Mouse (Mus musculus): ENCODE measurements around the gene Mprip. TPM values are rescaled to one million over a fixed set of nuclear protein-coding genes. Genes with fewer than 3 reads are reported as not detected.

Mprip gene
- total RNA-seq, 2 experiments from 2014 or later = 297 to 299 TPM

DNA sequence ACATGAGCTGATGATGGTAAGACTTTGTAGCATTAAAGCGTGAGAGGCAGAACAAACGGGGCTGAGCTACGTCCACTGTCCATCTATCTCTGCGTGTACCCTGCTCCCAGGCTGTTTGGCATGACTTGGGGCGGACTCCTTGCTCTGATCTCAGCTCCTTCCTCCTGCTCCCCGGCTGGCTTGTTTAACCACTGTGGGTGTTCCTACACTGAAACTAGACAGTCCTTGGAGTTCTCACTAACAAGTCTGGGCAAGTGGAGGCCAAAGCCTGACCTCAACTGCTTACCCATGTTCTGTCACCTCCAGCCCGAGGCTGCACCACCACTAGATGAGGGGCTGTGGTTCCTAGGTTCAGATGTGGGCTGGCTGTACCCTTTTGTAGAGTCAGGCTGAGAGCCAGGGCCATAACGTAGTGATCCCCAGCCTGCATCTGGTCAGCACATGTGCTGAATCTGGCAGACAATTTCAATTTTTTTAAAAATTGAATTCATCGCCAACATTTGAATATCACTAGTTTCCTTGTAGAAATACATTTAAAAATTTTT is 25.8 kb upstream of the Mprip start:
- intact Hi-C loops (cut with DNase I) = loop anchor here (2.0 kb wide), 1 partner anchor 21 kb away; no protein-coding TSS in a partner anchor
- Histone ChIP-seq H3K27ac (no peak overlapping the region), H3K4me3 (no peak overlapping the region)
- DNase-seq (ENCODE audit: extremely low spot score in 1 of 2, low spot score in 2 of 2) = no peak
- TF ChIP-seq CTCF (IDR thresholded peaks at IDR 0.05) = no peak

DNA sequence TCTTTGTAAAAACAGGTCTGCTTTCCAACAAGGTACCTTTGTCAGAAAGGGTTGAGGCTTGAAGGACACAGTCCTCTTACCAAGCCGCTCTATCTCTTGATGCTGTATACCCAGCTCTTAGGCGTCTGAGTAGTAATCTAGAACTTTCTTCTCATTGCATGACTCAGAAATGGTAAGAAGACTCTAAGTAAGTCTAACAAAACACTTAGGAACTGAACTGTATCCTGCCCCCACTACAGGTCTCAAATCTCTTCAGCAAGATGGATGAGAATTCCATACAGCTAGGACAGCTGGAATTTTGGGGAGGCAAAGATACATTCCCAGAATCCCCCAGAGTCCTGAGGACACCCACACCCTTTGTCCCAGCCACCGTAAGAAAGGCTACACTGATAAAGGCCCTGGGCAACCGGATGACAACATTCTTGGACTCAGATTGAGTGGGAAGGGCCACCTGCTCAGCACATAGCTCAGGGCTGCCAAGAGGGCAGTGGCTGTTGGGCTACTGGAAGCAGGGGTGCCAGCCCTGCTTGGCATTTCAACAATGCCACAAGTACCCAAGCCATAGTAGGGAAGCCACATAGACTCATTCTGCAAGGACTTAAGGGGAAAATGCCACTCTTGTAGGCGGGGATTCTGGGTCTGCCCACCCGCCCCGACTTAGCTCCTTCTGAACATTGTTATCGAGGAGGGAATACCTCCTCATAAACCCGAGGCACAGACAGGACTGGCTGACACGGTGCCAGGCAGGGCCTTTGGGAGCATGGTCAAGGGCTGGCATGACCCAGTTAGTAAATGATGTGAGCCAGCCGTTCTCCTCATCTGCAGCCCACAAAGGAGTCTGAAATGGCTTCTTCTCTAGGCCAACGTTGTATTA is 25.0 kb upstream of the Mprip start:
- intact Hi-C loops (cut with DNase I) = loop anchor here (2.0 kb wide), 1 partner anchor 21 kb away; no protein-coding TSS in a partner anchor
- Histone ChIP-seq H3K27ac (no peak overlapping the region), H3K4me3 (no peak overlapping the region)
- DNase-seq (ENCODE audit: extremely low spot score in 1 of 2, low spot score in 2 of 2) = no peak
- TF ChIP-seq CTCF (IDR thresholded peaks at IDR 0.05) = no peak

DNA sequence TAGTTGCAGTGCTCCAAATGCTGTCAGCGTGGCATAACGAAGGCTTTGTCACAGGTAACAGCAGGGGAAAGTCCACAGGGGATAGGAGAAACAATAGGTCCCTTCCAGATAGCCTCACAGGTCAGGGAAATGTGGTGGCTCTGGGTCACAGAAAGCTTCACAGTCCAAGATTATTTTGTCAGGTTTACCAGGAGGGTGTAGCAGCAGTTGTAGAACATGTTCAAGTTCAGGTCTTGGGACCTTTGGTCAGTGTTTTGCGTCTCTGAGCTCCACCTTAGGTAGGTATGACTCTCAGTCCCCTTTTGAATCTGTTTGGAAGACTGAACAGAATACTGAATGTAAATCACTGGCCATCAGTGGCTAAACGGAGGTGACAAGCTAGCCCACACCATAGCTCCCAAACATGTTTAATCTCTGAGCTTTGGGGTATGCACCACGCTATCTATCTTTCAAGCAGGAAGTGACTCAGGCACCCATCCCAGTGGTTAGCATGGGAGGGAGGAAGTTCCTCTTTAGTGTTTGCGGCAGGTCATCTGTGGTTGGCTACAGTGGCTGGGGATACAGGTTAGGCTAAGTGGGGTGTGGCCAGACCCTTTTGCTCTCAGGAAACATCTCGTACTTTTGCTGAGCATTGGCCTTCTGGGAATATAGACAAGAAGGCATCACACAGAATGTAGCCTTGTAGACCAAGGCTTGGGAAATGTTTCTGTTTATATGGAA is 24.2 kb upstream of the Mprip start:
- intact Hi-C loops (cut with DNase I) = no loop called here
- no peak overlapping the region for H3K27ac ChIP-seq
- TF ChIP-seq CTCF (IDR thresholded peaks at IDR 0.05) = no peak

DNA sequence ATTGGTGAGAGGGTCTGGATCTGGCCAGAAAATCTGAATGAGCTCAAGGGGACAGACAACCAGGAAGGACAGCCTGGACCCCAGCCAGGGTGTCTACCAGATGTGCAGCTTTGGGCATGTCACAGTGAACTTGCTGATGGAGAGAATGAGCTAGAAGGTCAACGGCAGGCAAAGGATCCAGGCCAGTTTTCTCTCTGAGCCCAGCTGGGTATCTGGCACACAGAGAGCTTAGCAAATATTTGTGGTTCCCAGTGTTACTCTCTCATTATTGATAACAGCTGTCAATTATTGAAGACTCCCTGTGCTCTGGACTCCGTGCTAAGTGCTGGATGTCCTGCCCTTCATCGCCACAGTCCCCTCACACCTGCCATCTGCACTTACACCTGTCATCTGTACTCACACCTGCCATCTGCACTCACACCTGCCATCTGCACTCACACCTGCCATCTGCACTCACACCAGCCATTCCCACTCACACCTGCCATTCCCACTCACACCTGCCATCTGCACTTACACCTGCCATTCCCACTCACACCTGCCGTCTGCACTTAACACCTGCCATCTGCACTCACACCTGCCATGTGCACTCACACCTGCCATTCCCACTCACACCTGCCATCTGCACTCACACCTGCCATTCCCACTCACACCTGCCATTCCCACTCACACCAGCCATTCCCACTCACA is 21.0 kb upstream of the Mprip start:
- no peak overlapping the region for H3K4me3 ChIP-seq
- no peak for DNase-seq (ENCODE audit: extremely low spot score in 1 of 2, low spot score in 2 of 2)
- intact Hi-C loops (cut with DNase I) = no loop called here
- no peak for TF ChIP-seq CTCF (IDR thresholded peaks at IDR 0.05)
- no peak overlapping the region for H3K27ac ChIP-seq

More for the DNA sequence above, 24.2 kb upstream of the Mprip start:
- H3K4me3 ChIP-seq = no peak overlapping the region
- no peak for DNase-seq (ENCODE audit: extremely low spot score in 1 of 2, low spot score in 2 of 2)

DNA sequence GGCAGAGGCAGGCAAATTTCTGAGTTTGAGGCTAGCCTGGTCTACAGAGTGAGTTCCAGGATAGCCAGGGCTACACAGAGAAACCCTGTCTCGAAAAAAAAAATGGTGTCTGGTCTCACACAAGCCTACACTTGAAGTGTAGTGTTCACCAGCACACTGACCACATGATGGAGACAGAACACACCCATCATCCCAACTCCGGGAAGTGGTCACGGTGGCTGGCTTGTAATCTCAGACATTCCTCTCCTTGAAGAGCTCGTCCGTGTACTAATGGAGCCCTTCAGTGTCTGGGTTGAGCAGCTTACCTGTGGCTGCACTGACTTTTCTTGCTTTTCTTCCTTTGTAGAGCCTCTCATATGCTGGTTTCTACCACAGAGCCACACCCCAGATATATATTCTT is 19.9 kb upstream of the Mprip start:
- intact Hi-C loops (cut with DNase I) = no loop called here
- TF ChIP-seq CTCF (IDR thresholded peaks at IDR 0.05) = peak; percentile 17

DNA sequence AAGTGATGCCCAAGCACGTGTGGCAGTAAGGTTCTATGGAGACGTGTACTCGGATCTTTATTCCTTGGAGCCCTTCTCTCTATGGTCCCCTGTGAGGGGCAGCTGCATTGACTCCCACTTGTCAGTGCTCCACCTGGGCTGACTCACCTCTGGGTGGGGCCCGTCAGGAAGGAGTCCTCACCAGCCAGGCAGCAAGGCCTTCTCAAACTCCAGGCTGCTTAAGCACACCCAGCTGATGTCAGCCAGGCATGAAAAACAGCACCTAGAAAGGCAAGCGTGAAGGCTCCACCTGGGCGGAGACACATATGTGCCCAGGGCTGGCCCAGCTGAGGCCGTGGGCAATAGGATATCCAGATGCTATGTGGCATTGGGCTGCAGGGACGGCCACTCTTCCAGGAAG is 18.7 kb upstream of the Mprip start:
- intact Hi-C loops (cut with DNase I) = no loop called here
- no peak for DNase-seq (ENCODE audit: extremely low spot score in 1 of 2, low spot score in 2 of 2)

More for the DNA sequence above, 19.9 kb upstream of the Mprip start:
- Histone ChIP-seq H3K27ac (no peak overlapping the region), H3K4me3 (no peak overlapping the region)
- no peak for DNase-seq (ENCODE audit: extremely low spot score in 1 of 2, low spot score in 2 of 2)

DNA sequence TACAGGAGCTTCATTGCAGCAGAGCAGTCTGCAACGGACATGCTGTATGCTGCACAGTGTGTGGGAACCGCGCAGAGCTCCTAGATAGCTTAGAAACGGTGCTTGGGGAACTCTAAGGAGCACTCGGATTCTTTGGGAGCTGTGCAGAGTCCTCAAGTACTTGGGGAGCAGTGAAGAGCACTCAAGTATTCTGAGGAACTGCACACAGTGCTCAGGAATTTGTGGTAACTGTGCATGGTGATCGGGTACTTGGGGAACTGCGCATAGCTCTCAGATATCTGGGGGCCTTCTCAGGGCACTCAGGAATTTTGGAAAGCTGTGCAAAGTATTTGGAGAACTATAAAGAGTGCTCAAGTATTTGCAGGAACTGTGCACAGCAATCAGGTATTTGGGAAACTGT is 16.1 kb upstream of the Mprip start:
- TF ChIP-seq CTCF (IDR thresholded peaks at IDR 0.05) = no peak

More for the DNA sequence above, 18.7 kb upstream of the Mprip start:
- TF ChIP-seq CTCF (IDR thresholded peaks at IDR 0.05) = no peak
- Histone ChIP-seq H3K4me3 (no peak overlapping the region), H3K27ac (no peak overlapping the region)

DNA sequence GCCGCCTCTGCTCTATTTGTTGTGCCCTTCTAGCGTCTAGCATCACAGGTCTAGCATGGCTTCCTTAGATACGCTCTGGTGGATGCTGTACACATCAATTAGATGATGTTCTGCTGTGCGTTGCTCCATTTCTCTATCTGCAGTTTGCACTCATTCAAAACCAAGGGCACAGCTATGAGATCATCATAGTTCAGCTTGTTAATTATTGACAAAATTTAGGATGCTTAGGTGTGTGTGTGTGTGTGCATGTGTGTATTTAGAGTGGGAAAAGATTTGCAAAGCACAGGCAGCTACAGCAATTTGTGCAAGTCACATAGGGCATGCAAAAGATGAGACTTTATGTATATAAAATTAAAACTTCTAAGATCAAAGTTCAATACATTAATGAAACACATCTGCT is 12.0 kb upstream of the Mprip start:
- intact Hi-C loops (cut with DNase I) = no loop called here

More for the DNA sequence above, 16.1 kb upstream of the Mprip start:
- no peak for DNase-seq (ENCODE audit: extremely low spot score in 1 of 2, low spot score in 2 of 2)
- intact Hi-C loops (cut with DNase I) = no loop called here
- Histone ChIP-seq H3K4me3 (no peak overlapping the region), H3K27ac (no peak overlapping the region)

DNA sequence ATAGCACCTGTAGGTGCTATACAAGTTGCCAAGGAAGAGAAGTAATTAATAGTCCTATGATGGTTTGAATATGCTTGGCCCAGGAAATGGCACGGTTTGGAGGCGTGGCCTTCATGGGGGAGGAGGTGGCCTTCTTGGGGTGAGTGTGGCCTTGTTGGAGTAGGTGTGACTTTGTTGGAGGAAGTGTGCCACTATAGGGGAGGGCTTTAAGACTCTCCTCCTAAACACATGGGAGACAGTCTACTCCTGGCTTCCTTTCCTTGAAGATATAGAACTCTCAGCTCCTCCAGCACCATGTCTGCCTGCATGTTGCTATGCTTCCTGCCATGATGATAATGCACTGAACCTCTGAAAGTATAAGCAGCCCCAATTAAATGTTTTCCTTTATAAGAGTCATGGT is 8.1 kb upstream of the Mprip start:
- DNase-seq (ENCODE audit: extremely low spot score in 1 of 2, low spot score in 2 of 2) = no peak
- no peak for TF ChIP-seq CTCF (IDR thresholded peaks at IDR 0.05)
- intact Hi-C loops (cut with DNase I) = no loop called here
- H3K27ac ChIP-seq = no peak overlapping the region
- no peak overlapping the region for H3K4me3 ChIP-seq

More for the DNA sequence above, 12.0 kb upstream of the Mprip start:
- TF ChIP-seq CTCF (IDR thresholded peaks at IDR 0.05) = no peak
- no peak overlapping the region for H3K27ac ChIP-seq
- no peak overlapping the region for H3K4me3 ChIP-seq
- DNase-seq (ENCODE audit: extremely low spot score in 1 of 2, low spot score in 2 of 2) = no peak

DNA sequence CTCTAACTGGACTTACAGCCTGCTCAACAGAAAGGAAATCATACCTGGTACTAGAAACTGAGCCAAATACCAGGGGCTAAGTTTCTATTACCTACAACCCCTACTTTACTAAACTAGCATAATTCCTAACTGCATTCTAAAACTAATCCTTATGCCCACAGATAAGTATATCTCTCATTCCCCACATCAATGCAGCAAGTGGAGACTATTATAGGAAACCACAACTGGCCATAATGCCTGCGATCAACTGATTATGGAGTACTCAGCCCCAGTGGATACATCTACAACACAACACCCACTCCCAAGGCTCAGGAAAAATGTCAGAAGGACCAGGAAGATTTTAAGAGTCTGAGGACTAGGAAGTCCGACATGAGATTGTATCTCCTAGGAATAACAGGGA is 7.6 kb upstream of the Mprip start:
- Histone ChIP-seq H3K27ac (no peak overlapping the region), H3K4me3 (no peak overlapping the region)
- no peak for DNase-seq (ENCODE audit: extremely low spot score in 1 of 2, low spot score in 2 of 2)
- intact Hi-C loops (cut with DNase I) = no loop called here
- no peak for TF ChIP-seq CTCF (IDR thresholded peaks at IDR 0.05)

DNA sequence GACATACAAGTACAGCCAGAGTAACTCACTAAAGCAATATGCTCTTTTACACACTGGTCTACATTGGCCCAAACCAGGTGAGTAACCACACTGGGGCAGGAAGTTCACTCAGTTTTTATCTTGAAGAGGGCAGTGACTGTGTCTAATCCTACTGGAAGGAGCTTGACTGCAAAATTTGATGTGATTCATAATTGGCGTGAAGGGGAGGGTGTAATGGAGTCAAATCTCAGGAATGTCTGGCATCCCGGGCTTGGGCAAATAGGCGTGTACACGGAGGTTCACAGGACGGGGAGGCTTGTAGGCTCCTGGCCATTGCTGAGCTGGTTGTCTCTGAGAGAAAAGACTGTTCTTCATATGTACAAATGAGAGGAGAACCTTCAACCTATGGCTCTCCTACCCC is 5.8 kb upstream of the Mprip start:
- no peak for DNase-seq (ENCODE audit: extremely low spot score in 1 of 2, low spot score in 2 of 2)
- no peak overlapping the region for H3K4me3 ChIP-seq
- TF ChIP-seq CTCF (IDR thresholded peaks at IDR 0.05) = no peak
- intact Hi-C loops (cut with DNase I) = no loop called here
- no peak overlapping the region for H3K27ac ChIP-seq

Measured in left cerebral cortex, adult 2 months (tissue).